Mouse (Mus musculus) mesoderm, embryonic 11.5 days (tissue): ENCODE measurements at regions not wholly inside any gene's neighbourhood (a gene's known extent, or its start where the extent isn't known, plus 50 kb on each side); places are given as distances from the start of the nearest gene placed in this dataset.
A peak's percentile ranks its signal among the peaks of the same experiment; 100 is the strongest.

Source experiments
- DNase-seq: peaks from one replicate; pipeline ENCODE4 v3.0.0-alpha.2; 2012; ENCODE audit warnings: low read depth, low spot score

- no peak for DNase-seq
Measured at GRCm38 (mm10) chr3:113105979-113106378, 152.7 kb downstream of the Amy2a5 start.

- peak; percentile 15 for DNase-seq
Measured at GRCm38 (mm10) chr3:113090850-113091249, 167.8 kb downstream of the Amy2a5 start.

- peak; percentile 69 for DNase-seq
Measured at GRCm38 (mm10) chr3:113080704-113081103, 177.9 kb downstream of the Amy2a5 start.
